Mouse (Mus musculus): ENCODE data around the gene Bspry.

GRCm38 (mm10) chr4:62470598-62471051 is 9.2 kb upstream of the Bspry start, which contains the start of gene Wdr31:
- TF ChIP-seq POLR2A (IDR thresholded peaks at IDR 0.05; ENCODE audit: insufficient read length, low read depth) (peak; percentile 40), USF1 (IDR thresholded peaks at IDR 0.05; ENCODE audit: low read depth) (no peak), CEBPB (IDR thresholded peaks at IDR 0.05; ENCODE audit: insufficient read depth, poor library complexity, severe bottlenecking) (no peak), TCF12 (IDR thresholded peaks at IDR 0.05; ENCODE audit: insufficient read depth, poor library complexity, severe bottlenecking) (no peak), MAX (IDR thresholded peaks at IDR 0.05; ENCODE audit: low read depth) (no peak), E2F4 (IDR thresholded peaks at IDR 0.05; ENCODE audit: insufficient read depth) (no peak), POLR2AphosphoS2 (IDR thresholded peaks at IDR 0.05; ENCODE audit: insufficient read length, low read depth) (no peak), SRF (IDR thresholded peaks at IDR 0.05; ENCODE audit: control insufficient read depth, insufficient read length, low read depth) (no peak), TCF3 (IDR thresholded peaks at IDR 0.05; ENCODE audit: insufficient read length, low read depth) (no peak)

Data from myocyte (in vitro differentiated cells).